Mouse (Mus musculus) c-Kit-negative CD71-positive TER-119-positive erythroid progenitor cells, embryonic 14.5 days (primary cell): ENCODE data around the gene Lrfn3.

Experiments
- DNase-seq: peaks from one replicate; pipeline ENCODE4 v3.0.0-alpha.2; 2013; ENCODE audit warnings: low read depth, low spot score

Gene Lrfn3

DNA sequence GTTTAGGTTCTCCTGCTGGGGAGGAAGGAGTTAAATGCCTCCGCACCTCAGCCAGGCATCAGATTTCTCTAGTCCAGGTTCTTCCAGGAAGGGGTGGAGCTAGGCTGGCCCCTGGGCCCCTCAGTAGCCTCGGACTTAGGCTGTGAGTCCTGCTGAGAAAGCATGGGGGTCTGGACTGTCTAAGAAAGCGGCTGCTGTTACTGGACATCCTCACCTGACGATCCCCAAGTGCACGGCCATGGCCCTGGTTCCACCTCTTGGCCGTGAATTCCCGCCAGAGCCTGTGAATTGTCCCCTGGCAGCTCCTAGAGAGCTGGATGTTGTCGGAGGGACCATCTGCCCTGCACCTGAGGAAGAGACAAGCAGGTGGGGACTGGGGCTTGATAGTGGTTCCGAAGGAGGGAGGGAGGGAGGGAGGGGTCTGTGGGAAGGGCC is 47.8 kb downstream of the Lrfn3 start, which contains the start of gene Syne4:
TSS of gene Syne4 (plus strand) at position 87 of the 435 bp plus-strand sequence.
- no peak for DNase-seq

DNA sequence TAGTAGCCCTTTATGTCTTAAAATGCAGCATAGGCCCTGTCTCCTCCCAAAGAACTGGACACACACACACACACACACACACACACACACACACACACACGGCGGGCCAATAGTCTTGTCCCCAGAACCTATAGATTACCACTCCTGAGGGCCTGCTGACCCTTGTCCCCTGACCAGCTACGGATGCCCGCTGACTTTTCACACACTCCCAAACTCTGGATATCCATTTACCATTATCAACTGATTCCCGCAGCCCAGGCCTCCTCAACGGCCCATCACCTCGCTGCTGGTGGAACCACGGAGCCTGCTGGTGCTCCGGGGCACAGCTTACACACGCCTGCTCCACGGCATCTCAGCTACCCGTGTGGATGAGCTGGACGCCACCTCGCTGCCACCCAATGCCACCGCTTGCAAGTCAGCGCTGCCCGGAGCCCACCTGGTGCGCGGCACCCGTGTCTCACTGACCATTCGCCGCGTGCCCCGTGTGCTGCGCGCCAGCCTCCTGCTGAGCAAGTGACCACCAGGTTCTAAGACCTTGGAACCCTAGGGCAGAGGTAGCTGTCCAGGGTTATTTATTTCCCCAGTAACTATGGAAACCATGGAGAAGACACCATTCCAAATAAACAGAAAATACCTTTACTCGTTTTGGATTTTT is 48.8 kb downstream of the Lrfn3 start:
- DNase-seq: no peak

GRCm38 (mm10) chr7:30310136-30310535 is 52.4 kb downstream of the Lrfn3 start:
- no peak for DNase-seq

DNA sequence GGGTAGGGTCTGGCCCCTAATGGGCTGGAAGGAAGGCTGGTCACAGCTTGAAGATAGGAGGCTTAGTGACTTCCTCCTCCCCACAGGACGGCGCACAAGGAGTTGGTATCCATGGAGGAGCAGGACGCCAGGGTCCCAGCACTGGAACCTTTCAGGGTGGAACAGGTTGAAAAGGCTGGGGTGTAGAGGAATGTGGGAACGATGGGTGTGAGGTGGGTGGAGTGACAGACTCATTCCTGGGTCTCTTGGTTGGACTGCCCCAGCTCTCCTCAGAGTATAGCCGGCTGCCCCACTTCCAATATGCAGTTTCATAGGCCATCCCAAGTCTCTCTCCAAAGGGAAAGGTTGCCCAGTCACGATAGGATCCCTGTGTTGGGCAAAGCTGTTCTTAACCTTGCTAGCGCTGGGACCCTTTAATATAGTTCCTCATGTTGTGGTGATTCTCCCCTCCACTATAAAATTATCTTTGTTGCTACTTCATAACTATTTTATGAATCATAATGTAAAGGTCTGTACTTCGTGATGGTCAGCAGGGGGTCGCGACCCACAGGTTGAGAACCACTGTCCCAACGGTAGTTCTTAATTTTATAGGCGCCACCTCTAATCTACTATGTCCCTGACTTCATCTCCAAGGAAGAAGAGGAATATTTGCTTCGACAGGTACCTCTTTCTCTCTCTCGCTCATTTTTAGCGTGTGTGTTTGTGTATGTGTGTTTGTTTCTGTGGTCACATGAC is 53.0 kb downstream of the Lrfn3 start:
- no peak for DNase-seq

- DNase-seq: peak; percentile 65
Observed at GRCm38 (mm10) chr7:30308076-30309005, 54.2 kb downstream of the Lrfn3 start, which contains the start of gene Alkbh6. Alkbh6 (plus strand) TSS chr7:30308717.

GRCm38 (mm10) chr7:30306083-30306779 is 56.3 kb downstream of the Lrfn3 start:
- DNase-seq: no peak
